Mouse (Mus musculus) liver, postnatal 0 days (tissue): ENCODE measurements around the gene Ctbp2.

Experiments
- CTCF ChIP-seq: sonication (generic); IDR thresholded peaks from 2 replicates; pipeline ENCODE4 v1.5.1; 2016; ENCODE audit warnings: antibody characterized with exemption, low read depth
- EP300 ChIP-seq: IDR thresholded peaks from 2 replicates; pipeline ENCODE4 v1.6.1; 2016; ENCODE audit warnings: antibody characterized with exemption, low read depth, mild to moderate bottlenecking

- TF ChIP-seq CTCF = no peak
- no peak for TF ChIP-seq EP300
These were observed 96.2 kb downstream of the Ctbp2 start for GRCm38 (mm10) chr7:133027930-133028329.
